ENCODE assay signal across 19 mouse cellular contexts in the genomic region with DNA sequence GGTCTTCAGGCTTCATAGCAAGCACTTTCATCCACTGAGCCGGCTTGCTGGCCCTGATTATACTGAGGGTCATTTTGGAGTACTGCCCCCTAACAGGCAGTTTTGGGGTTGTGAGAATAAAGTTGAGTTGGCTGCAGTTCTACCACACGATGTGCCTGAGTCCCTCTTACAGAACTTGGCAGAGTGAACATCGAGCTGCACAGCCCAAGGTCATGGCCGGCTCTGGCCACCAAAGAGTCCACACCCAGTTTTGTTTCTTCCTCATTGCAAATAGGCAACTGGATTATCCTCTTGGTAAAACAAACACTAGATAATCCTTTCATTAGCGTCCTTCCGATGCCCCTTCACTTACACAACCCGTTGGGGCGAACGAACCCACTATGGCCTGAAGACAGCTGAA. TPM values are rescaled to one million over a fixed set of nuclear protein-coding genes. Genes with fewer than 3 reads are reported as not detected.
A peak's percentile ranks its signal among the peaks of the same experiment; 100 is the strongest.
DNase-seq lines count a peak whose midpoint lies in the region; ATAC-seq and TF ChIP-seq lines count a peak whose summit lies in the region.
"Had no signal": no experiment of that assay in that cellular context is flagged by ENCODE, and none has a peak within 500 bp of the region (broad histone marks: within the 10 kb centered on the region; RNA-seq: fewer than 3 reads in every experiment).

No protein-coding gene starts in this region.

- no peak overlapping the region for H3K4me3 ChIP-seq in liver, adult 2 months (ENCODE audit: insufficient read depth, low read depth, low read length)
- H3K4me3 ChIP-seq in liver, embryonic 12.5 days: no peak overlapping the region
- H3K4me3 ChIP-seq in hindbrain, embryonic 16.5 days (ENCODE audit: low read length): no peak overlapping the region
- H3K4me3 ChIP-seq: embryonic facial prominence, embryonic 12.5 days; forebrain, embryonic 15.5 days; heart, embryonic 10.5 days; heart, embryonic 15.5 days; hindbrain, embryonic 10.5 days had no signal

- H3K36me3 ChIP-seq in liver, adult 2 months (ENCODE audit: control insufficient read depth, insufficient read depth, low read length): no peaks in the 10 kb centered on the region
- H3K36me3 ChIP-seq in liver, embryonic 12.5 days: no peaks in the 10 kb centered on the region
- H3K36me3 ChIP-seq in hindbrain, embryonic 16.5 days (ENCODE audit: control insufficient read depth, insufficient read depth, low read length): no peaks in the 10 kb centered on the region
- H3K36me3 ChIP-seq: embryonic facial prominence, embryonic 12.5 days; forebrain, embryonic 15.5 days; heart, embryonic 10.5 days; heart, embryonic 15.5 days; hindbrain, embryonic 10.5 days had no signal

- no peaks in the 10 kb centered on the region for H3K27me3 ChIP-seq in liver, adult 2 months (ENCODE audit: control insufficient read depth, insufficient read depth, low read length)
- no peaks in the 10 kb centered on the region for H3K27me3 ChIP-seq in liver, embryonic 12.5 days (replicated peaks)
- no peaks in the 10 kb centered on the region; the same call in 1 of the 2 replicates for H3K27me3 ChIP-seq in hindbrain, embryonic 16.5 days (replicated peaks; ENCODE audit: control insufficient read depth, insufficient read depth, low read length)
- H3K27me3 ChIP-seq: embryonic facial prominence, embryonic 12.5 days; forebrain, embryonic 15.5 days; heart, embryonic 15.5 days had no signal

- peak overlapping the region; percentile 22; the same call in 1 of the 2 replicates for H3K27ac ChIP-seq in liver, adult 2 months (replicated peaks; ENCODE audit: insufficient read depth, low read depth, low read length)
- H3K27ac ChIP-seq in liver, embryonic 12.5 days: no peak overlapping the region
- no peak overlapping the region for H3K27ac ChIP-seq in hindbrain, embryonic 16.5 days (ENCODE audit: low read depth, low read length)
- H3K27ac ChIP-seq: embryonic facial prominence, embryonic 12.5 days; forebrain, embryonic 15.5 days; heart, embryonic 10.5 days; heart, embryonic 15.5 days; hindbrain, embryonic 10.5 days; hindbrain, embryonic 14.5 days had no signal

- no peaks in the 10 kb centered on the region for H3K9me3 ChIP-seq in liver, embryonic 12.5 days (replicated peaks)
- H3K9me3 ChIP-seq in hindbrain, embryonic 16.5 days (ENCODE audit: control insufficient read depth, low read length): no peaks in the 10 kb centered on the region
- H3K9me3 ChIP-seq: embryonic facial prominence, embryonic 12.5 days; forebrain, embryonic 15.5 days; heart, embryonic 10.5 days; heart, embryonic 15.5 days; hindbrain, embryonic 10.5 days had no signal

- no peak overlapping the region for H3K9ac ChIP-seq in liver, adult 2 months (ENCODE audit: low read depth, low read length)
- H3K9ac ChIP-seq in liver, embryonic 12.5 days: no peak overlapping the region
- H3K9ac ChIP-seq in hindbrain, embryonic 16.5 days (ENCODE audit: low read depth, low read length): no peak overlapping the region
- H3K9ac ChIP-seq: embryonic facial prominence, embryonic 12.5 days; forebrain, embryonic 15.5 days; heart, embryonic 15.5 days; hindbrain, embryonic 14.5 days had no signal

- no peak for ATAC-seq in liver, embryonic 12.5 days
- ATAC-seq in hindbrain, embryonic 16.5 days: no peak
- ATAC-seq: forebrain, embryonic 15.5 days; intestine, embryonic 16.5 days had no signal

- WGBS in liver, adult 2 months: 25% methylated on average over 9 of the region's 9 CpGs
- WGBS in liver, embryonic 12.5 days (ENCODE audit: insufficient replicate concordance): 66% methylated on average over 9 of the region's 9 CpGs
- 89% methylated on average over 9 of the region's 9 CpGs for WGBS in hindbrain, embryonic 16.5 days

- no peak overlapping the region for H3K4me2 ChIP-seq in liver, embryonic 12.5 days
- no peak overlapping the region for H3K4me2 ChIP-seq in hindbrain, embryonic 16.5 days (ENCODE audit: low read length)
- H3K4me2 ChIP-seq: embryonic facial prominence, embryonic 12.5 days; forebrain, embryonic 15.5 days; heart, embryonic 15.5 days; hindbrain, embryonic 14.5 days had no signal

- TF ChIP-seq CTCF in liver, adult 2 months (IDR thresholded peaks at IDR 0.05; ENCODE audit: low read depth, low read length): no peak

- peaks cover 8% of the 10 kb centered on the region; the same call in 1 of the 2 replicates for H3K79me2 ChIP-seq in liver, adult 2 months (ENCODE audit: control insufficient read depth, insufficient read depth, low read length)

- no peak for TF ChIP-seq POLR2A in liver, adult 2 months (IDR thresholded peaks at IDR 0.05; ENCODE audit: extremely low read depth, insufficient read depth, low read length)

- DNase-seq in liver, adult 2 months (ENCODE audit: extremely low read depth, low read depth, low spot score): peak; percentile 70
- DNase-seq in adrenal gland, adult 8-10 months: peak; percentile 47
- peak; percentile 42 for DNase-seq in adrenal gland, postnatal 14 days
- no peak for DNase-seq in heart, adult 9 months (ENCODE audit: low spot score in 2 of 2)
- DNase-seq: cerebellum, adult 11 months; cerebellum, adult 8-10 months; cerebellum, postnatal 14 days; embryo, embryonic 11 days; gastrocnemius, postnatal 36 days; heart, adult 11 months had no signal

- H3K4me1 ChIP-seq in liver, adult 2 months (ENCODE audit: control insufficient read depth, insufficient read depth, low read length): peaks cover 10% of the 10 kb centered on the region
- H3K4me1 ChIP-seq in liver, embryonic 12.5 days: peaks cover 15% of the 10 kb centered on the region
- peaks cover 8% of the 10 kb centered on the region for H3K4me1 ChIP-seq in hindbrain, embryonic 16.5 days (ENCODE audit: control insufficient read depth, insufficient read depth, low read depth, low read length)

RNA-seq across cellular contexts. Expression of gene Kcnk5, which starts 3.8 kb away (rescaled TPM):
- 17.5 and 25.6 TPM in 2 replicates for total RNA-seq in liver, adult 2 months (2014; rRNA removed)
- 10.3 and 13.8 TPM in 2 replicates for polyA plus RNA-seq in liver, adult 2 months (2012; rRNA removed)
- 8.6 and 8.9 TPM in 2 replicates for polyA plus RNA-seq in liver, embryonic 12.5 days (2016; fragmentation: Nextera tagmentation; extraction: Ambion mirVana)
- 10 to 100 TPM in 1 of 4 experiments, 1 to 10 TPM in 3; 6.4 to 22.9 (median 7.2) TPM for total RNA-seq in adrenal gland, adult 8-10 months (2022)
- total RNA-seq in adrenal gland, postnatal 14 days (2021): 8.8 and 14.2 TPM in 2 replicates
- 1.4 and 1.7 TPM in 2 replicates for polyA plus RNA-seq in hindbrain, embryonic 16.5 days (2015; fragmentation: Nextera tagmentation; extraction: Ambion mirVana)

RNA-seq across cellular contexts. Expression of gene Saysd1, which starts 47.1 kb away (rescaled TPM):
- 4.1 and 4.6 TPM in 2 replicates for total RNA-seq in liver, adult 2 months (2014; rRNA removed)
- 10.0 and 10.9 TPM in 2 replicates for polyA plus RNA-seq in liver, adult 2 months (2012; rRNA removed)
- 4.5 and 4.8 TPM in 2 replicates for polyA plus RNA-seq in liver, embryonic 12.5 days (2016; fragmentation: Nextera tagmentation; extraction: Ambion mirVana)
- 1 to 10 TPM; 7.8 to 9.4 (median 9.1) TPM for total RNA-seq in adrenal gland, adult 8-10 months (2022)
- 6.2 and 7.1 TPM in 2 replicates for total RNA-seq in adrenal gland, postnatal 14 days (2021)
- 12.1 and 12.6 TPM in 2 replicates for polyA plus RNA-seq in hindbrain, embryonic 16.5 days (2015; fragmentation: Nextera tagmentation; extraction: Ambion mirVana)

Comparison
In these comparisons a context has a peak if more than half of its experiments do, and no peak if none do; other contexts are left out.
1. DNase-seq: peak in liver, adult 2 months (single experiment), adrenal gland, adult 8-10 months (single experiment) and adrenal gland, postnatal 14 days (single experiment); none in heart, adult 9 months (0 of 2).